In genomic region chr16:88074716-88075115, GRCm38 (mm10) we compare ENCODE assay signal across 22 mouse cellular contexts.
A peak's percentile ranks its signal among the peaks of the same experiment; 100 is the strongest.
DNase-seq lines count a peak whose midpoint lies in the region; ATAC-seq lines count a peak whose summit lies in the region.
"Had no signal": no experiment of that assay in that cellular context is flagged by ENCODE, and none has a peak within 500 bp of the region (broad histone marks: within the 10 kb centered on the region; RNA-seq: fewer than 3 reads in every experiment).

No protein-coding gene starts in this region.

- no peak overlapping the region for H3K4me3 ChIP-seq in hindbrain, embryonic 16.5 days (ENCODE audit: low read length)
- no peak overlapping the region for H3K4me3 ChIP-seq in hindbrain, embryonic 13.5 days
- H3K4me3 ChIP-seq: heart, embryonic 12.5 days; intestine, embryonic 15.5 days; limb, embryonic 13.5 days; liver, embryonic 13.5 days had no signal

- 0 out of 2 replicates have a peak, but pooled peaks have one; percentile 50 for ATAC-seq in hindbrain, embryonic 16.5 days
- ATAC-seq in hindbrain, embryonic 13.5 days (ENCODE audit: low FRiP score): no peak
- ATAC-seq: intestine, embryonic 15.5 days had no signal

- WGBS in hindbrain, embryonic 16.5 days: 58% methylated on average over 5 of the region's 5 CpGs
- 85% methylated on average over 5 of the region's 5 CpGs for WGBS in hindbrain, embryonic 13.5 days

- H3K4me2 ChIP-seq in hindbrain, embryonic 16.5 days (ENCODE audit: low read length): no peak overlapping the region
- no peak overlapping the region for H3K4me2 ChIP-seq in hindbrain, embryonic 13.5 days
- H3K4me2 ChIP-seq: heart, embryonic 12.5 days; hindbrain, embryonic 14.5 days; intestine, embryonic 15.5 days; limb, embryonic 13.5 days; liver, embryonic 13.5 days; midbrain, embryonic 11.5 days had no signal

- peak; percentile 47 to 66 for DNase-seq in cerebellum, postnatal 10 days
- DNase-seq in cerebellum, postnatal 36 days: no peak
- peak; percentile 29 to 34 for DNase-seq in right cerebral cortex, postnatal 10 days (ENCODE audit: low spot score in 2 of 2)
- DNase-seq in right cerebral cortex, postnatal 14 days: no peak
- no peak for DNase-seq in testis, postnatal 10 days (ENCODE audit: low spot score)
- DNase-seq: B cell, adult 2 months; cerebellum, adult 9-10 months; kidney, adult 8-10 months; kidney, postnatal 10 days; liver, embryonic 13.5 days; lung, adult 2 months; lung, postnatal 14 days had no signal

- no peak overlapping the region for H3K9ac ChIP-seq in hindbrain, embryonic 16.5 days (ENCODE audit: low read depth, low read length)
- no peak overlapping the region for H3K9ac ChIP-seq in hindbrain, embryonic 13.5 days
- H3K9ac ChIP-seq: heart, embryonic 12.5 days; hindbrain, embryonic 14.5 days; intestine, embryonic 15.5 days; limb, embryonic 13.5 days; liver, embryonic 13.5 days had no signal

- no peaks in the 10 kb centered on the region for H3K4me1 ChIP-seq in hindbrain, embryonic 16.5 days (ENCODE audit: control insufficient read depth, insufficient read depth, low read depth, low read length)
- no peaks in the 10 kb centered on the region for H3K4me1 ChIP-seq in hindbrain, embryonic 13.5 days (replicated peaks)
- H3K4me1 ChIP-seq: heart, embryonic 12.5 days; intestine, embryonic 15.5 days; liver, embryonic 13.5 days had no signal

- no peaks in the 10 kb centered on the region for H3K36me3 ChIP-seq in hindbrain, embryonic 16.5 days (ENCODE audit: control insufficient read depth, insufficient read depth, low read length)
- H3K36me3 ChIP-seq in hindbrain, embryonic 13.5 days: no peaks in the 10 kb centered on the region
- H3K36me3 ChIP-seq: G1E; heart, embryonic 12.5 days; intestine, embryonic 15.5 days; limb, embryonic 13.5 days; liver, embryonic 13.5 days had no signal

- no peaks in the 10 kb centered on the region for H3K9me3 ChIP-seq in hindbrain, embryonic 16.5 days (ENCODE audit: control insufficient read depth, low read length)
- no peaks in the 10 kb centered on the region for H3K9me3 ChIP-seq in hindbrain, embryonic 13.5 days
- H3K9me3 ChIP-seq: intestine, embryonic 15.5 days; limb, embryonic 13.5 days; liver, embryonic 13.5 days had no signal

- H3K27me3 ChIP-seq in hindbrain, embryonic 16.5 days (replicated peaks; ENCODE audit: control insufficient read depth, insufficient read depth, low read length): no peaks in the 10 kb centered on the region
- no peaks in the 10 kb centered on the region for H3K27me3 ChIP-seq in hindbrain, embryonic 13.5 days
- H3K27me3 ChIP-seq: CH12.LX; heart, embryonic 12.5 days; intestine, embryonic 15.5 days; limb, embryonic 13.5 days; liver, embryonic 13.5 days had no signal

- H3K27ac ChIP-seq in hindbrain, embryonic 16.5 days (ENCODE audit: low read depth, low read length): no peak overlapping the region
- H3K27ac ChIP-seq in hindbrain, embryonic 13.5 days: no peak overlapping the region
- H3K27ac ChIP-seq: hindbrain, embryonic 14.5 days; intestine, embryonic 15.5 days; limb, embryonic 13.5 days; liver, embryonic 13.5 days; stomach, postnatal 0 days had no signal

Comparison
In these comparisons a context has a peak if more than half of its experiments do, and no peak if none do; other contexts are left out.
1. DNase-seq: peak in cerebellum, postnatal 10 days (2 of 2) and right cerebral cortex, postnatal 10 days (2 of 2); none in cerebellum, postnatal 36 days (0 of 2), right cerebral cortex, postnatal 14 days (single experiment) and testis, postnatal 10 days (single experiment).